Mouse (Mus musculus) testis, adult 2 months (tissue): ENCODE data around the gene Pde4d. TPM values are rescaled to one million over a fixed set of nuclear protein-coding genes. Genes with fewer than 3 reads are reported as not detected.

Experiments
- H3K27ac ChIP-seq: fragments of 200-500 bp; 2 replicates; pipeline ENCODE4 v1.5.1; 2012; ENCODE audit warnings: low read depth, low read length; ENCODE audit not compliant: control insufficient read depth, insufficient read depth
- H3K27me3 ChIP-seq: fragments of 200-500 bp; 2 replicates; pipeline ENCODE4 v1.6.1; 2012; ENCODE audit warnings: mild to moderate bottlenecking, low read length, moderate library complexity; ENCODE audit not compliant: control insufficient read depth, insufficient read depth
- H3K36me3 ChIP-seq: fragments of 200-500 bp; 2 replicates; pipeline ENCODE4 v1.6.1; 2012; ENCODE audit warnings: mild to moderate bottlenecking, low read length; ENCODE audit not compliant: control insufficient read depth, insufficient read depth
- H3K4me1 ChIP-seq: fragments of 200-500 bp; 2 replicates; pipeline ENCODE4 v1.6.1; 2012; ENCODE audit warnings: low read length; ENCODE audit not compliant: control insufficient read depth, insufficient read depth
- H3K4me3 ChIP-seq: fragments of 200-500 bp; 2 replicates; pipeline ENCODE4 v1.5.1; 2012; ENCODE audit warnings: low read depth, mild to moderate bottlenecking, low read length, moderate library complexity, mixed read lengths; ENCODE audit not compliant: control insufficient read depth
- CTCF ChIP-seq: fragments of 200-500 bp; IDR thresholded peaks from 2 replicates; pipeline ENCODE4 v1.5.1; 2012; ENCODE audit warnings: low read depth, mild to moderate bottlenecking, inconsistent platforms, low read length, moderate library complexity; ENCODE audit not compliant: control insufficient read depth, insufficient read depth, insufficient replicate concordance
- POLR2A ChIP-seq: fragments of 200-500 bp; IDR thresholded peaks from 2 replicates; pipeline ENCODE4 v1.6.1; 2012; ENCODE audit warnings: low read depth, mild to moderate bottlenecking, inconsistent platforms, low read length, moderate library complexity; ENCODE audit not compliant: control insufficient read depth
- polyA plus RNA-seq: library from polyadenylated mRNA; depleted of rRNA; stranded (reverse); fragments of >200 nt; gene quantifications from 2 replicates; pipeline ENCODE4 v1.2.3, GENCODE M21; 2012

The Pde4d gene
- polyA plus RNA-seq, 1 experiment: 2.1 TPM

DNA sequence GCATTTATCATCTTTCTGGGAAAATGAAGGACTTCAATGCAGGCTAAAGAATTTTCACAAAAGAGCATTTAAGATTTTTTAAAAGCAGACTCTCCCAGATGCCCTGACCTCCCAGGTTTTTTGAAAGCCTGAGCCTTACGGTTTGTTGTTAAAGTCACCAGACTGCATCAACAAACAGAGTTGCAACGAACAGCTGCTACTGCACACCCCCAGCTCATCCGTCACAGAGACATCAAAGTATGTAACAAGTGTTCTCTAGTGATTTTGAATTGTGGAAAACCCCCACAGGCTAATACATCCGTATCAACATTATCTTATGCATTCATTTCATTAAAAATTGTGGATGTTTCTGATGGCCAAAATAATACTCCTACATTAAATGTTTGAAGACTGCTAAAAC is 841.2 kb downstream of the Pde4d start:
- no peaks in the 10 kb centered on the region for H3K27me3 ChIP-seq
- no peaks in the 10 kb centered on the region for H3K36me3 ChIP-seq
- no peak overlapping the region for H3K4me3 ChIP-seq
- H3K27ac ChIP-seq: no peak overlapping the region
- no peak for TF ChIP-seq CTCF
- TF ChIP-seq POLR2A: no peak
- H3K4me1 ChIP-seq: no peaks in the 10 kb centered on the region

DNA sequence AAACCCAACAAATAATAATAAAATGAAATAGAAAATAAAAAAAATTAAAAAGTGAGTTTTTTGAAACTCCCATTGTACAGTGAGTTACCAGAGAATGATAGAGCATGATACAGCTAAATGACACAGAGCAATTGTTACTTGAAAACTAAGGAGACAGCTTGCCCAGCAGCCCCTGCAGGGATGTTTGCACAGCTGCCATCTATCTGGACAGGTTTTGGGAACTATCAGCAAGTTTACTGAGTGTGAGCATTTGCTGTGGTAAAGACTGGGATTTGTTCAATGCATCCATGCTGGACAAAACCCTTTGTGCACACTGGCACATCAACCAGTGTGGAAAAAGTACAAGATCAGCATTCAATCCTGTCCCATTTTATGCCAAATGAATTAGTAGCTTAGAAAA is 843.3 kb downstream of the Pde4d start:
- no peak overlapping the region for H3K4me3 ChIP-seq

DNA sequence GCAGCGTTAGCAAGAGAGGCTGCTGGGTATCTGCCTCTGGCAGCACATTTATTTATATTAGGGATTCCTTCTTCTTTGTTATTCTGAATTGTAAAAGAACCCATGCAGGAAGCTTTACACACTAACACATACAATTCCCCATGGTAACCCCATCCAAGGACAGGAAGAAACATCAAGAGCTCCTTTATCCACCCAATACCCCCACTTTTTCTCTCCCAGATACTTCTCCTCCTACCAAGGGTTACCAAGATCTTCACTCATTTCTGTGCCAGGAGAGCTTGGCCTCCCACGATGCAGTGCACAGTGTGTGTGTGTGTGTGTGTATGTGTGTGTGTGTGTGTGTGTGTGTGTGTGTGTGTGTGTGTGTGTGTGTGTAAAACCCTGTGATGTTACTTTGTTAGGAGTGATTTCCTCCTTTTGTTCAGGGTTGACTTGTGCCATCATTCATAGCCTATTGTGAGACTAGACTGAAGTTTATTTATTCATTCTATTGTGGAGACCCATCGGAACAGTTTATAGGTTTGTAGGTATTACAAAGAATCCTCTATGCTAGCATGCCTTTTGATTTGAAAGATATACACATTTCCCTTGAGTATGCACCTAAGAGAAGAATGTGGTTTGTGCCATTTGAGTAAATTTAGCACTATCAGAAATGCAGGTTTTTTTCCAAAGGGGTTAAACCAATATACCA is 846.7 kb downstream of the Pde4d start:
- TF ChIP-seq POLR2A (no peak), CTCF (no peak)
- no peaks in the 10 kb centered on the region for H3K36me3 ChIP-seq
- no peak overlapping the region for H3K27ac ChIP-seq
- no peaks in the 10 kb centered on the region for H3K27me3 ChIP-seq
- no peaks in the 10 kb centered on the region for H3K4me1 ChIP-seq
- no peak overlapping the region for H3K4me3 ChIP-seq

More for the DNA sequence above, 843.3 kb downstream of the Pde4d start:
- Histone ChIP-seq H3K27ac (no peak overlapping the region), H3K36me3 (no peaks in the 10 kb centered on the region), H3K27me3 (no peaks in the 10 kb centered on the region), H3K4me1 (no peaks in the 10 kb centered on the region)
- TF ChIP-seq POLR2A (no peak), CTCF (no peak)

- Histone ChIP-seq H3K4me3 (no peak overlapping the region), H3K27ac (no peak overlapping the region), H3K36me3 (no peaks in the 10 kb centered on the region), H3K27me3 (no peaks in the 10 kb centered on the region), H3K4me1 (no peaks in the 10 kb centered on the region)
- no peak for TF ChIP-seq POLR2A
- TF ChIP-seq CTCF: no peak
Observed at GRCm38 (mm10) chr13:109298852-109299251, 849.1 kb downstream of the Pde4d start.

DNA sequence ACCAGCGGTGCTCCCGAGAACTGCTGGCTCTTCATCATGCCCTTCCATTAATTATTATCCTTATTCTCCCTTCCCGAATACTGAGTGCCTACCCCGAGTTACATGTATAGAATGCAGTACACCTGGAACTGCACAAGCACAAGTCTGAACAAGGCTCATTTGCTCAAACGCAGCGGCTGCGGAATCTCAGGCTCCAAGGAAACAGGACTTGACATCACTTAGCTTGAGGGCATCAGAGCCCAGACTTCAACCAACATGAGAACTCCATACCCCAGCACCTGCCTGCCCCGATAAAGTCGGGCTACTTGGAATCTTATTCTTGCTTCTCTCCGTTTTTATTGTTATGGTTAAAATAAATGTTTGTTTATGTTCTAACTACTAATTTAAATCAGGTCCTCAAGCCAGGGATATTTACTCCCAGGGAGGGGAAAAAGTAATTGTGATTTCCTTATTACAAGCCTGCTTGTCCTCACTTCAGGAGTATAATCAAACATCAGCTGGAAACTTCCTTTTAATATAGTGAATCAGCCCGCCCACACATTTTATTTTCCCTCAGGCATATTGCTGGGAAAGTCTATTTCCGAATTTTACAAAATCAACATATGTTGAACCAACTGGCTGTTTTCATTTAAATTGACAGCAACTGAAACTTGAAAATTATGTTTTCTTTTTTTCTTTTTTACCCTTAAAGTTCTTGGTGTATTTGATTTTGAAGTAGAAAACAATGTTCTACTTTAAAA is 849.9 kb downstream of the Pde4d start:
- Histone ChIP-seq H3K36me3 (no peaks in the 10 kb centered on the region), H3K27ac (no peak overlapping the region), H3K4me3 (no peak overlapping the region), H3K4me1 (no peaks in the 10 kb centered on the region), H3K27me3 (no peaks in the 10 kb centered on the region)
- TF ChIP-seq CTCF: no peak

GRCm38 (mm10) chr13:109312542-109312941 is 862.8 kb downstream of the Pde4d start:
- Histone ChIP-seq H3K27me3 (no peaks in the 10 kb centered on the region), H3K4me3 (no peak overlapping the region), H3K4me1 (no peaks in the 10 kb centered on the region), H3K36me3 (no peaks in the 10 kb centered on the region), H3K27ac (no peak overlapping the region)
- TF ChIP-seq CTCF (no peak), POLR2A (no peak)

DNA sequence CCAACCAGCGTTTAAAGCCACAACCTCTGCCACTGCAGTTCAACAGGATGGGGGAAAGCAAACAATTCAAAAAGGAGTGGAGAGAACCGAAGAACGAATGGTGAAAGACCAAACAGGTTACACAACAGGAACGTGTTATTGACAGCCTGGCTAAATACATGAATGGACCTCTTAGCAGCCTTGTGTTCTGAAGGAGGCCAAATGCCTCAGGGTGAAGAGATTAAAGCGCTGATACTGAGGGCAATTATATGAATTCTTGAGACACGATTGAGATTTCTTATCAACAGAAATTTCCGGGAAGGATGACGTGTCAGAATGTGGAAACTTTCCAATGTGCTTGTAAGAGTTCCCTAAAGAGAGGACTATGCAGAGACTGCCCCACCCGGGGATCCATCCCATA is 865.9 kb downstream of the Pde4d start:
- Histone ChIP-seq H3K27me3 (no peaks in the 10 kb centered on the region), H3K4me1 (no peaks in the 10 kb centered on the region), H3K4me3 (no peak overlapping the region), H3K27ac (no peak overlapping the region), H3K36me3 (no peaks in the 10 kb centered on the region)
- TF ChIP-seq POLR2A: no peak
- TF ChIP-seq CTCF: no peak

- Histone ChIP-seq H3K36me3 (no peaks in the 10 kb centered on the region), H3K27ac (no peak overlapping the region), H3K27me3 (no peaks in the 10 kb centered on the region), H3K4me1 (no peaks in the 10 kb centered on the region), H3K4me3 (no peak overlapping the region)
- TF ChIP-seq POLR2A (no peak), CTCF (no peak)
Observed at GRCm38 (mm10) chr13:109317644-109318043, 867.9 kb downstream of the Pde4d start.
